8 mouse cellular contexts compared by ENCODE assay signal in genomic region chr10:11148446-11148845, GRCm38 (mm10). TPM values are rescaled to one million over a fixed set of nuclear protein-coding genes. Genes with fewer than 3 reads are reported as not detected.
DNase-seq lines count a peak whose midpoint lies in the region; ATAC-seq and TF ChIP-seq lines count a peak whose summit lies in the region.
"Had no signal": no experiment of that assay in that cellular context is flagged by ENCODE, and none has a peak within 500 bp of the region (broad histone marks: within the 10 kb centered on the region; RNA-seq: fewer than 3 reads in every experiment).

No protein-coding gene starts in this region.

- H3K4me1 ChIP-seq in hindbrain, embryonic 14.5 days (replicated peaks; ENCODE audit: control insufficient read depth, insufficient read depth, low read length), result peaks cover 26% of the 10 kb centered on the region
- peaks cover 34% of the 10 kb centered on the region for H3K4me1 ChIP-seq in hindbrain, embryonic 13.5 days (replicated peaks)
- peaks cover 7% of the 10 kb centered on the region for H3K4me1 ChIP-seq in lung, embryonic 14.5 days (ENCODE audit: insufficient read depth)
- H3K4me1 ChIP-seq in embryonic facial prominence, embryonic 15.5 days, result peaks cover 10% of the 10 kb centered on the region

- no peak for TF ChIP-seq CTCF in lung, embryonic 14.5 days (IDR thresholded peaks at IDR 0.05; ENCODE audit: low read depth)

- no peak for DNase-seq in hindbrain, embryonic 14.5 days (ENCODE audit: low spot score)
- DNase-seq in lung, embryonic 14.5 days, result no peak
- DNase-seq in lung, postnatal 14 days, result no peak
- peak; percentile 72 for DNase-seq in brain, adult 2 months (ENCODE audit: low read depth, low spot score)
- DNase-seq in gastrocnemius, adult 8-10 months (ENCODE audit: low spot score in 2 of 2), result no peak

- H3K9ac ChIP-seq in hindbrain, embryonic 14.5 days, result no peak overlapping the region
- no peak overlapping the region for H3K9ac ChIP-seq in hindbrain, embryonic 13.5 days
- no peak overlapping the region for H3K9ac ChIP-seq in lung, embryonic 14.5 days
- no peak overlapping the region for H3K9ac ChIP-seq in embryonic facial prominence, embryonic 15.5 days

- peak overlapping the region; percentile 80; the same call in 1 of the 2 replicates for H3K4me2 ChIP-seq in hindbrain, embryonic 14.5 days (replicated peaks)
- H3K4me2 ChIP-seq in hindbrain, embryonic 13.5 days, result no peak overlapping the region
- H3K4me2 ChIP-seq in lung, embryonic 14.5 days, result no peak overlapping the region
- peak overlapping the region; percentile 65; the same call in 1 of the 2 replicates for H3K4me2 ChIP-seq in embryonic facial prominence, embryonic 15.5 days (replicated peaks)

- H3K27ac ChIP-seq in hindbrain, embryonic 14.5 days, result no peak overlapping the region
- no peak overlapping the region for H3K27ac ChIP-seq in hindbrain, embryonic 13.5 days
- no peak overlapping the region for H3K27ac ChIP-seq in lung, embryonic 14.5 days (ENCODE audit: low read depth)
- H3K27ac ChIP-seq in embryonic facial prominence, embryonic 15.5 days (replicated peaks), result no peak overlapping the region
- H3K27ac ChIP-seq: embryonic facial prominence, embryonic 12.5 days had no signal

- 85% methylated on average over 4 of the region's 4 CpGs for WGBS in hindbrain, embryonic 14.5 days
- WGBS in hindbrain, embryonic 13.5 days, result 87% methylated on average over 4 of the region's 4 CpGs
- 61% methylated on average over 4 of the region's 4 CpGs for whole genome bisulfite sequencing in lung, embryonic 14.5 days
- WGBS in embryonic facial prominence, embryonic 15.5 days, result 80% methylated on average over 4 of the region's 4 CpGs

- ATAC-seq in hindbrain, embryonic 14.5 days (ENCODE audit: low FRiP score), result no peak
- no peak for ATAC-seq in hindbrain, embryonic 13.5 days (ENCODE audit: low FRiP score)
- no peak for ATAC-seq in lung, embryonic 14.5 days (ENCODE audit: insufficient read depth)
- no peak for ATAC-seq in embryonic facial prominence, embryonic 15.5 days (ENCODE audit: insufficient number of reproducible peaks, low FRiP score, low TSS enrichment, low read depth)

- no peaks in the 10 kb centered on the region for H3K9me3 ChIP-seq in hindbrain, embryonic 14.5 days (ENCODE audit: control insufficient read depth, low read length)
- H3K9me3 ChIP-seq in hindbrain, embryonic 13.5 days, result no peaks in the 10 kb centered on the region
- no peaks in the 10 kb centered on the region for H3K9me3 ChIP-seq in lung, embryonic 14.5 days (ENCODE audit: low read depth, low read length)
- H3K9me3 ChIP-seq in embryonic facial prominence, embryonic 15.5 days (replicated peaks), result no peaks in the 10 kb centered on the region
- H3K9me3 ChIP-seq: embryonic facial prominence, embryonic 12.5 days had no signal

- peak overlapping the region; percentile 87; the same call in 1 of the 2 replicates for H3K4me3 ChIP-seq in hindbrain, embryonic 14.5 days (replicated peaks; ENCODE audit: low read length)
- no peak overlapping the region for H3K4me3 ChIP-seq in hindbrain, embryonic 13.5 days
- peak overlapping the region; percentile 90; the same call in 1 of the 2 replicates for H3K4me3 ChIP-seq in lung, embryonic 14.5 days (ENCODE audit: low read depth, low read length)
- peak overlapping the region; percentile 85; the same call in 1 of the 2 replicates for H3K4me3 ChIP-seq in embryonic facial prominence, embryonic 15.5 days (replicated peaks)

- peaks cover 22% of the 10 kb centered on the region for H3K36me3 ChIP-seq in hindbrain, embryonic 14.5 days (replicated peaks; ENCODE audit: control insufficient read depth, insufficient read depth)
- H3K36me3 ChIP-seq in hindbrain, embryonic 13.5 days, result peaks cover 16% of the 10 kb centered on the region
- H3K36me3 ChIP-seq in lung, embryonic 14.5 days (ENCODE audit: insufficient read depth), result peaks cover 18% of the 10 kb centered on the region
- H3K36me3 ChIP-seq in embryonic facial prominence, embryonic 15.5 days, result 0 out of 2 replicates have a peak, but pooled peaks cover 8% of the 10 kb centered on the region

- no peaks in the 10 kb centered on the region for H3K27me3 ChIP-seq in hindbrain, embryonic 14.5 days (ENCODE audit: control insufficient read depth, insufficient read depth, low read length)
- H3K27me3 ChIP-seq in hindbrain, embryonic 13.5 days, result no peaks in the 10 kb centered on the region
- no peaks in the 10 kb centered on the region for H3K27me3 ChIP-seq in lung, embryonic 14.5 days (ENCODE audit: insufficient read depth, low read length)
- H3K27me3 ChIP-seq in embryonic facial prominence, embryonic 15.5 days, result no peaks in the 10 kb centered on the region
- H3K27me3 ChIP-seq: embryonic facial prominence, embryonic 12.5 days had no signal

RNA-seq across cellular contexts. Expression of gene Shprh, which starts 0.8 kb away (rescaled TPM):
- 26.8 and 27.2 TPM in 2 replicates for polyA plus RNA-seq in hindbrain, embryonic 14.5 days (2014; fragmentation: Nextera tagmentation; extraction: Ambion mirVana)
- 22.9 and 23.4 TPM in 2 replicates for polyA plus RNA-seq in hindbrain, embryonic 13.5 days (2015; fragmentation: Nextera tagmentation; extraction: Ambion mirVana)
- 22.2 and 22.7 TPM in 2 replicates for polyA plus RNA-seq in lung, embryonic 14.5 days (2014; fragmentation: Nextera tagmentation; extraction: Ambion mirVana)
- 15.5 and 16.1 TPM in 2 replicates for polyA plus RNA-seq in embryonic facial prominence, embryonic 15.5 days (2015; fragmentation: Nextera tagmentation; extraction: Ambion mirVana)
- total RNA-seq in gastrocnemius, adult 8-10 months (2022), result 1 to 10 TPM; 6.7 to 9.5 (median 7.9) TPM

Comparison
In these comparisons a context has a peak if more than half of its experiments do, and no peak if none do; other contexts are left out.
1. H3K4me2 ChIP-seq: peak in hindbrain, embryonic 14.5 days (single experiment) and embryonic facial prominence, embryonic 15.5 days (single experiment); none in hindbrain, embryonic 13.5 days (single experiment) and lung, embryonic 14.5 days (single experiment).